Mouse (Mus musculus): ENCODE results near the gene Slc4a7.
A peak's percentile ranks its signal among the peaks of the same experiment; 100 is the strongest.
"Not testable (repeated sequence)": the region's sequence is repeated elsewhere in the genome, so short reads cannot be mapped to it uniquely, and the experiment has no call there.

Gene Slc4a7

DNA sequence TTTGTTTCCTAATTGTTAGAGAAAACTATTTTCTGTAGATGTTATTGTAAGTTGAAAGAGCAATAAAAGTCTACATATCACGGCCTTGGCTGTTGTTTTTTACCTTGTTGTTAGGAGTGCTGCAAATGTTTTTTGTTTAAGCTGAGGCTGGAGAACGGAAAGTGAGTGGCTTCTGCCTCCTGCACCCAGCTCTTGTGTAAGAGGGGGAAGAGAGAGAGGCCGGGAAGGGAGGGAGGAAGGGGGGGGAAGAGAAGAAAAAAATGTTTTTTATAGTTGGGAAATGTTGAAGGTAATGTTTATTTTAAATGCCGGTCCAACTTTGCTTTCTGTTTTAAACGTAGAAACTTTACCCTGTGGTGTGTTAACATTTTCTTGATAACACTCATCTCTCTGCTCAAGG, 97.8 kb downstream of the Slc4a7 start:
- no peak for DNase-seq (ENCODE audit: low read depth, low spot score)

GRCm38 (mm10) chr14:14800332-14800731, 98.3 kb downstream of the Slc4a7 start:
- DNase-seq (ENCODE audit: low read depth, low spot score): no peak

GRCm38 (mm10) chr14:14800810-14801209, 98.7 kb downstream of the Slc4a7 start:
- no peak for DNase-seq (ENCODE audit: low read depth, low spot score)

DNA sequence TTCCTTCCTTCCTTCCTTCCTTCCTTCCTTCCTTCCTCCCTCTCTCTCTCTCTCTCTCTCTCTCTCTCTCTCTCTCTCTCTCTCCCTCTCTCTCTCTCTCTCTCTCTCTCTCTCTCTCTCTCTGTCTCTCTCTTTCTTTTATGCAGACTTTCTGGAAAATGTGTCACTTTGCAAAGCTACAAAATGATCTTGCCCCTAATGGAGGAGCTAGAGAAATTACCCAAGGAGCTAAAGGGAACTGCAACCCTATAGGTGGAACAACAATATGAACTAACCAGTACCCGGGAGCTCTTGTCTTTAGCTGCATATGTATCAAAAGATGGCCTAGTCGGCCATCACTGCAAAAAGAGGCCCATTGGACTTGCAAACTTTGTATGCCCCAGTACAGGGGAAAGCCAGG, 101.0 kb downstream of the Slc4a7 start, which contains the start of gene Nek10:
Nek10 (plus strand) TSS at position 301 of the 400 bp plus-strand sequence.
- DNase-seq (ENCODE audit: low read depth, low spot score): not testable (repeated sequence)

GRCm38 (mm10) chr14:14803921-14804517, 101.9 kb downstream of the Slc4a7 start:
- DNase-seq (ENCODE audit: low read depth, low spot score): peak; percentile 86

GRCm38 (mm10) chr14:14804518-14805212, 102.6 kb downstream of the Slc4a7 start:
- DNase-seq (ENCODE audit: low read depth, low spot score): no peak

GRCm38 (mm10) chr14:14832520-14833240, 130.6 kb downstream of the Slc4a7 start:
- no peak for DNase-seq (ENCODE audit: low read depth, low spot score)

DNA sequence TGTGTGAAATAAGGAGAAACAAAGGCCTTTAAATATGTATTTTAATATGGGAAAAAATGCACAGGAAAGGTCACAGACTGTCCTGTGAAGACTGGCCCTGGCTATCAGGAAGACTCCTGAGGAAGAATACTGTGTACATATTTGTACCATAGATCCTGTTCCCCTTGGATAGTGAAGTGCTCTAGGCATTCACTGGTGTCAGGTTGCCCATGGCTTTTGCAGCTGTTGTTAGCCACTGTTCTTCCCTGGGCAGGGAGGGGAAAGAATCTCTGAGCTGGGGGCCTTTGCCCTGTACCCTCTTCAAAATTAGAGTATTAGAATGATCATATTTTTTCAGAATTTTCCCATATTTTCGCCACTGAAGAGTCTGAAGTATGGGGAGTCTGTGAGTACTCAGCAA, 131.4 kb downstream of the Slc4a7 start:
- no peak for DNase-seq (ENCODE audit: low read depth, low spot score)

DNA sequence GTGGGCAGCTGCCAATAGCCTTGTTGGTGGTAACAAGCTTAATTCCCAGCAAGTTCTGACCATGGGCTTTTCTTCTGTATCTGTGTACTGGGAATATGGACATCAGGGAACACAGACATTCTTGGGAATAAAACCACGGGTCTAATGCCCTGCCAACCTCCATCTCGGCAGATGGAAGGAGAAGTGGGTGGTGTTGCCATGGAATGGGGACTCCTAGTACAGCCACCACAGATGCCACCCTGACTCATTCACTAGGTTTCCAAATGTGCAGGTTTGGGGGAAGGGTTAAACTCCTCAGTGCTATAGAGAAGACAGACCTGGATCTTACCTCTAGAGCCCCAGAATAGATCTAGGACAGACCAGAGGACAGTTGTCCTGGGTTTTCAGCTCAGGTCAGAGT, 132.2 kb downstream of the Slc4a7 start:
- DNase-seq (ENCODE audit: low read depth, low spot score): no peak

DNA sequence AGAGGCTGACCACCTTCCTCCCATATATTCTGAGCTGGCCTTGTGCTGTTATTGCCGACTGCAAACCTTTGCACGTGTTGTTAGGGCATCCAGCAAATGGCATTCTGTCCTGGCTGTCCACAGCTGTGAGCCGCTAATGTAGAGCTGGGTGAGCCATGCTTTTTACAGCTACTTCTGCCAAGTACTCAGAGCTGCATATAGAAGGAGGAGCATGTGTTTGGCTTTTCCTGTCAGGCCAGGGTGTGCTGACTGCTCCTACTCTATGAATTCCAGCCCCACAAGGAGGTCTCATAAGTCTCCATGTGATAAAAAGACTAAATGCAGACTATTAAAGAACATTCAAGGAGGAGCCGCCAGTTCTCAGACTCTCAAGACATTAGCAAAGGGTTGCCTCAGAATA, 135.5 kb downstream of the Slc4a7 start:
- DNase-seq (ENCODE audit: low read depth, low spot score): no peak

- no peak for DNase-seq (ENCODE audit: low read depth, low spot score)
These were observed 136.0 kb downstream of the Slc4a7 start for GRCm38 (mm10) chr14:14838109-14838508.

GRCm38 (mm10) chr14:14842734-14843530, 140.9 kb downstream of the Slc4a7 start:
- DNase-seq (ENCODE audit: low read depth, low spot score): no peak

All from R1 (cell line).